Comparison of ENCODE assay signal across 12 mouse cellular contexts in the genomic region with DNA sequence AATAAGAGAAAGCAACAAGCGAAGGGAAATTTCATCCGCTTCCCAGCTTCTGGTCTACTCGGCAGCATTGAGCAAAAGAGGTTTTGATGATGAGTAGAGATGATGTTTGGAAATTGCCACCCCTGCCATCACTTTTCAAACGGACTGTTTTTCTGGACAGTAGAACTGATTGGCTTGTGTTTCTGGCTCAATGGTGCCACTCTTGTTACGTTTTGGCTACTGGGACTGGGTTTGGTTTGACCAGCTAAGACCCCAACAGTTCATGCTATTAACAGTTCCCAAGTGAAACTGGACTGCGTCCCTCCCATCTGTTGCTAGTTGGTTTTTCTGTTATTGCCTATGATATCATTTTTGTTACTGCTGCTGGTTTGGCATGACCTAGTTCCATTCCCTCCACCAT.
"Had no signal": no experiment of that assay in that cellular context is flagged by ENCODE, and none has a peak within 500 bp of the region (broad histone marks: within the 10 kb centered on the region; RNA-seq: fewer than 3 reads in every experiment).

No protein-coding gene starts in this region.

- DNase-seq: left cerebral cortex, postnatal 4 days; liver; liver, embryonic 13.5 days; liver, postnatal 0 days; lung, adult 18-20 months; lung, adult 2 months; lung, embryonic 14.5 days; lung, postnatal 10 days; lung, postnatal 14 days; lung, postnatal 36 days; lung, postnatal 4 days; midbrain, embryonic 14.5 days had no signal
